Mouse (Mus musculus) kidney, postnatal 0 days (tissue): ENCODE data around the gene Dab2. TPM values are rescaled to one million over a fixed set of nuclear protein-coding genes. Genes with fewer than 3 reads are reported as not detected.

Experiments used
- ATAC-seq: fragments of 200-750 bp; cut with Nextera tagmentation; replicated peaks from 2 replicates; pipeline ENCODE4 v1.8.0; 2017; ENCODE audit warnings: low read depth, moderate number of reproducible peaks, moderate TSS enrichment, moderate library complexity; ENCODE audit not compliant: low FRiP score
- DNase-seq: peaks from one replicate; pipeline ENCODE4 v3.0.0-alpha.2; 2016; ENCODE audit warnings: low spot score
- H3K27ac ChIP-seq: fragments of 300-500 bp; sonication (generic); 2 replicates; pipeline ENCODE4 v1.5.1; 2014; ENCODE audit warnings: mild to moderate bottlenecking
- H3K27me3 ChIP-seq: fragments of 300-500 bp; sonication (generic); 2 replicates; pipeline ENCODE4 v1.6.1; 2014; ENCODE audit warnings: low read length, mixed read lengths; ENCODE audit not compliant: insufficient read depth
- H3K36me3 ChIP-seq: fragments of 300-500 bp; sonication (generic); 2 replicates; pipeline ENCODE4 v1.6.1; 2014; ENCODE audit warnings: low read length, mixed read lengths; ENCODE audit not compliant: insufficient read depth
- H3K4me1 ChIP-seq: fragments of 300-500 bp; sonication (generic); replicated peaks from 2 replicates; pipeline ENCODE4 v1.6.1; 2014; ENCODE audit warnings: antibody characterized with exemption, low read length, mixed read lengths; ENCODE audit not compliant: insufficient read depth
- H3K4me2 ChIP-seq: fragments of 300-500 bp; sonication (generic); 2 replicates; pipeline ENCODE4 v1.6.1; 2014; ENCODE audit warnings: mild to moderate bottlenecking, low read length, moderate library complexity, mixed read lengths
- H3K4me3 ChIP-seq: fragments of 300-500 bp; sonication (generic); replicated peaks from 2 replicates; pipeline ENCODE4 v1.5.1; 2014; ENCODE audit warnings: low read depth, low read length
- H3K9ac ChIP-seq: fragments of 300-500 bp; sonication (generic); 2 replicates; pipeline ENCODE4 v1.6.1; 2014; ENCODE audit warnings: low read depth, low read length
- H3K9me3 ChIP-seq: fragments of 300-500 bp; sonication (generic); replicated peaks from 2 replicates; pipeline ENCODE4 v1.6.1; 2016; ENCODE audit warnings: low read length, inconsistent platforms, mixed read lengths
- CTCF ChIP-seq: IDR thresholded peaks from 2 replicates; pipeline ENCODE4 v1.5.1; 2016; ENCODE audit warnings: antibody characterized with exemption, low read depth, mild to moderate bottlenecking, moderate library complexity
- WGBS: fragments of 180-500 bp; shearing (Covaris S2); extraction: QIAGEN DNeasy Blood & Tissue Kit; methylation state at CpG from one replicate; pipeline ENCODE4 v1.1.7; 2014; 5-methylcytosine and 5-hydroxymethylcytosine counted together
- polyA plus RNA-seq: library from polyadenylated mRNA; unstranded; fragments of >200 nt; fragmentation: Nextera tagmentation; extraction: Ambion mirVana; gene quantifications from 2 replicates; pipeline ENCODE4 v1.2.1, GENCODE M21; 2015

Dab2 gene
- polyA plus RNA-seq, 1 experiment from 2014 or later, result 94.5 TPM

GRCm38 (mm10) chr15:6391886-6392285 lies 92.3 kb downstream of the Dab2 start:
- WGBS, result 92% methylated on average over 3 of the region's 3 CpGs
- TF ChIP-seq CTCF, result no peak
- DNase-seq, result no peak
- Histone ChIP-seq H3K36me3 (no peaks in the 10 kb centered on the region), H3K27me3 (no peaks in the 10 kb centered on the region), H3K4me3 (no peak overlapping the region), H3K4me1 (no peaks in the 10 kb centered on the region; the same call in none of the 2 replicates), H3K9ac (no peak overlapping the region), H3K9me3 (no peaks in the 10 kb centered on the region), H3K27ac (no peak overlapping the region), H3K4me2 (no peak overlapping the region)
- ATAC-seq, result no peak

- no peaks in the 10 kb centered on the region for H3K9me3 ChIP-seq
- WGBS, result 95% methylated on average over 4 of the region's 4 CpGs
- no peaks in the 10 kb centered on the region for H3K27me3 ChIP-seq
- ATAC-seq (no peak), DNase-seq (no peak)
- no peak for TF ChIP-seq CTCF
- H3K4me3 ChIP-seq, result no peak overlapping the region
- H3K27ac ChIP-seq, result no peak overlapping the region
- no peak overlapping the region for H3K4me2 ChIP-seq
- H3K4me1 ChIP-seq, result no peaks in the 10 kb centered on the region; the same call in 1 of the 2 replicates
- H3K36me3 ChIP-seq, result no peaks in the 10 kb centered on the region
- no peak overlapping the region for H3K9ac ChIP-seq
Observed at GRCm38 (mm10) chr15:6393624-6394023, 94.0 kb downstream of the Dab2 start.

GRCm38 (mm10) chr15:6398211-6398610 lies 98.6 kb downstream of the Dab2 start:
- no peak for TF ChIP-seq CTCF
- H3K9ac ChIP-seq, result no peak overlapping the region
- 94% methylated on average over 4 of the region's 4 CpGs for WGBS
- no peak for ATAC-seq
- no peaks in the 10 kb centered on the region for H3K9me3 ChIP-seq
- no peak overlapping the region for H3K27ac ChIP-seq
- H3K27me3 ChIP-seq, result no peaks in the 10 kb centered on the region
- no peak for DNase-seq
- no peaks in the 10 kb centered on the region for H3K4me1 ChIP-seq
- H3K4me2 ChIP-seq, result no peak overlapping the region
- H3K36me3 ChIP-seq, result no peaks in the 10 kb centered on the region
- no peak overlapping the region for H3K4me3 ChIP-seq

GRCm38 (mm10) chr15:6398881-6399280 lies 99.3 kb downstream of the Dab2 start:
- H3K4me1 ChIP-seq, result no peaks in the 10 kb centered on the region
- DNase-seq, result no peak

GRCm38 (mm10) chr15:6400115-6400514 lies 100.5 kb downstream of the Dab2 start:
- Histone ChIP-seq H3K4me2 (no peak overlapping the region), H3K27ac (no peak overlapping the region), H3K27me3 (no peaks in the 10 kb centered on the region), H3K4me1 (no peaks in the 10 kb centered on the region), H3K36me3 (no peaks in the 10 kb centered on the region), H3K9me3 (no peaks in the 10 kb centered on the region), H3K9ac (no peak overlapping the region), H3K4me3 (no peak overlapping the region)
- 51% methylated on average over 8 of the region's 8 CpGs for WGBS
- DNase-seq (no peak), ATAC-seq (no peak)
- no peak for TF ChIP-seq CTCF

More at GRCm38 (mm10) chr15:6398881-6399280, 99.3 kb downstream of the Dab2 start:
- WGBS, result 79% methylated on average over 6 of the region's 6 CpGs
- no peak overlapping the region for H3K4me2 ChIP-seq
- H3K9ac ChIP-seq, result no peak overlapping the region
- TF ChIP-seq CTCF, result no peak
- no peaks in the 10 kb centered on the region for H3K36me3 ChIP-seq
- no peak overlapping the region for H3K4me3 ChIP-seq
- no peaks in the 10 kb centered on the region for H3K27me3 ChIP-seq
- no peak overlapping the region for H3K27ac ChIP-seq
- no peak for ATAC-seq
- H3K9me3 ChIP-seq, result no peaks in the 10 kb centered on the region

GRCm38 (mm10) chr15:6402433-6402832 lies 102.8 kb downstream of the Dab2 start:
- Histone ChIP-seq H3K9me3 (no peaks in the 10 kb centered on the region), H3K27me3 (no peaks in the 10 kb centered on the region), H3K4me1 (no peaks in the 10 kb centered on the region; the same call in 1 of the 2 replicates), H3K27ac (no peak overlapping the region), H3K4me3 (no peak overlapping the region), H3K36me3 (no peaks in the 10 kb centered on the region), H3K4me2 (no peak overlapping the region), H3K9ac (no peak overlapping the region)
- ATAC-seq (no peak), DNase-seq (no peak)
- no peak for TF ChIP-seq CTCF
- 72% methylated on average over 2 of the region's 2 CpGs for WGBS

GRCm38 (mm10) chr15:6404172-6404571 lies 104.6 kb downstream of the Dab2 start:
- Histone ChIP-seq H3K9me3 (no peaks in the 10 kb centered on the region), H3K27ac (no peak overlapping the region)

More at GRCm38 (mm10) chr15:6404172-6404571, 104.6 kb downstream of the Dab2 start:
- ATAC-seq, result no peak
- H3K4me3 ChIP-seq, result no peak overlapping the region
- no peaks in the 10 kb centered on the region for H3K27me3 ChIP-seq
- no peak overlapping the region for H3K9ac ChIP-seq
- no peaks in the 10 kb centered on the region for H3K36me3 ChIP-seq
- DNase-seq, result peak; percentile 49
- WGBS, result 43% methylated on average over 5 of the region's 5 CpGs
- no peaks in the 10 kb centered on the region; the same call in 1 of the 2 replicates for H3K4me1 ChIP-seq
- no peak for TF ChIP-seq CTCF
- H3K4me2 ChIP-seq, result no peak overlapping the region
